Mouse (Mus musculus) left cerebral cortex, postnatal 25 days (tissue): ENCODE data around the gene Abcd1. TPM values are rescaled to one million over a fixed set of nuclear protein-coding genes. Genes with fewer than 3 reads are reported as not detected.

Source experiments
- total RNA-seq, 2 experiments: library from RNA; stranded (reverse); gene quantifications; 2 replicates each; pipeline ENCODE4 v1.2.3; 2021

The Abcd1 gene
- total RNA-seq, 2 experiments from 2014 or later, result 11.1 to 14.1 TPM

Other genes with a start within 250 kb of the Abcd1 start
- 10 to 100 TPM; 17.4 to 20.3 TPM for gene Bgn, start 233.0 kb upstream of the Abcd1 start, total RNA-seq
- 10 to 100 TPM; 94.7 to 95.0 TPM for gene Atp2b3, start 213.5 kb upstream of the Abcd1 start, total RNA-seq
- 1 to 10 TPM in 1 of 2 experiments, under 1 TPM in 1; 0.76 to 1.2 TPM for gene Dusp9, start 77.2 kb upstream of the Abcd1 start, total RNA-seq
- 100 to 1,000 TPM in 1 of 2 experiments, 10 to 100 TPM in 1; 95.7 to 111 TPM for gene Pnck, start 56.5 kb upstream of the Abcd1 start, total RNA-seq
- 100 to 1,000 TPM in 1 of 2 experiments, 10 to 100 TPM in 1; 91.1 to 101 TPM for gene Slc6a8, start 43.4 kb upstream of the Abcd1 start, total RNA-seq
- gene Bcap31, start 422 bp upstream of the Abcd1 start, total RNA-seq, result 10 to 100 TPM; 78.4 to 88.0 TPM
- gene Plxnb3, start 40.5 kb downstream of the Abcd1 start, total RNA-seq, result 10 to 100 TPM in 1 of 2 experiments, 1 to 10 TPM in 1; 8.7 to 10.0 TPM
- 1 to 10 TPM; 4.6 to 9.4 TPM for gene Srpk3, start 57.8 kb downstream of the Abcd1 start, total RNA-seq
- 100 to 1,000 TPM; 182 to 187 TPM for gene Idh3g, start 70.3 kb downstream of the Abcd1 start, total RNA-seq
- gene Ssr4, start 70.4 kb downstream of the Abcd1 start, total RNA-seq, result 10 to 100 TPM; 94.6 to 99.7 TPM
- 100 to 1,000 TPM; 119 to 125 TPM for gene Pdzd4, start 108.4 kb downstream of the Abcd1 start, total RNA-seq
- gene Avpr2, start 175.5 kb downstream of the Abcd1 start, total RNA-seq, result not detected
- gene L1cam, start 179.5 kb downstream of the Abcd1 start, total RNA-seq, result 100 to 1,000 TPM; 152 to 158 TPM
- gene Arhgap4, start 205.3 kb downstream of the Abcd1 start, total RNA-seq, result 1 to 10 TPM; 3.6 to 4.7 TPM
- 10 to 100 TPM; 45.4 to 53.4 TPM for gene Naa10, start 205.3 kb downstream of the Abcd1 start, total RNA-seq
- gene Renbp, start 214.3 kb downstream of the Abcd1 start, total RNA-seq, result 1 to 10 TPM; 4.4 to 4.9 TPM
- 10 to 100 TPM; 69.9 to 70.4 TPM for gene Hcfc1, start 249.8 kb downstream of the Abcd1 start, total RNA-seq